Mouse (Mus musculus) WW6 (cell line): ENCODE data around the gene Slc8b1.

ENCODE experiments used
- DNase-seq: peaks from one replicate; pipeline ENCODE4 v3.0.0-alpha.2; 2013; ENCODE audit warnings: low read depth, low spot score

The Slc8b1 gene

DNA sequence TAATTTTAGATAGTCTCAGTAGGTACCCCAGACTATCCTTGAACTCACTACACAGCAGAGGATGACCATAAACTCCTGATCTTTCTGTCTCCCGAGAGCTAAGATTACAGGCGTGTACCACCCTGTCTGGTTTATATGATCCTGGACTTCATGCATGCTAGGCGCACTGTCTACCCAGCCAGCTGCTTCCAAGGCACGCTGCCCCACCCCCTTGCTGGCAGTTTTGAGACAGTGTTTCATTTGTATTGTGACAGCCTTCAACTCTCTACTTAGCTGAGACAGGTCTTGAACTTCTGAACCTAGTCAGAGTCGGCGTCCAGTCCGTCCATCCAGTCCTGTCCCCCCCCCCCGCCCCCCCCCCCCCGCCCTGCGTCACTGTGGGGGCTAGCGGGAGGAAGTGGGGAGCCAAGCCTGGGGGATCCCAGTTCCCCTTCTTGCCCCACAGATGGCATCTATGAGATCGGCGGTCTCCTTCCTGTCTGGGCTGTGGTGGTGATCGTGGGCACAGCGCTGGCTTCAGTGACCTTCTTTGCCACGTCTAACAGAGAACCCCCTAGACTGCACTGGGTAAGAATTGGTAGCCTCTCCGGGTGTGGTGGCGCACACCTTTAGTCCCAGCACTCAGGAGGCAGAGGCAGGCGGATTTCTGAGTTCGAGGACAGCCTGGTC lies 16.5 kb downstream of the Slc8b1 start:
- DNase-seq: no peak

DNA sequence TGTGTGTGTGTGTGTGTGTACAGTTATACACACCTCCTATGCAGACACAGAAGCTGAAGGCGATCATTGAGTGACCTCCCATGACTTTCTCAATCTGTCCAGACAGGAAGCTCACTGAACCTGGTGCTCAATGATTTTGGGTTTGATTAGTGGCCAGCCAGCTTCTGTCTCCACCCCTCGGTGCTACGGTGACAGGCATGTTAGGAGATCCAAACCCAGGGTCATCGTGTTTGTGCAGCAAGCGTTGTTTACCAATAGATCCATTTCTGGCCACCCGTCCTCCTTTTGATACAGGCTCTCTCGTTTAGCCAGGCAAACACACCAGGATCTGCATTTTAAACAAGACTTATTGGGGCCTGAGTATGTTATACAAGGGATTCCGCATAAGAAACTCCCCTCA lies 20.7 kb downstream of the Slc8b1 start:
- DNase-seq: no peak

DNA sequence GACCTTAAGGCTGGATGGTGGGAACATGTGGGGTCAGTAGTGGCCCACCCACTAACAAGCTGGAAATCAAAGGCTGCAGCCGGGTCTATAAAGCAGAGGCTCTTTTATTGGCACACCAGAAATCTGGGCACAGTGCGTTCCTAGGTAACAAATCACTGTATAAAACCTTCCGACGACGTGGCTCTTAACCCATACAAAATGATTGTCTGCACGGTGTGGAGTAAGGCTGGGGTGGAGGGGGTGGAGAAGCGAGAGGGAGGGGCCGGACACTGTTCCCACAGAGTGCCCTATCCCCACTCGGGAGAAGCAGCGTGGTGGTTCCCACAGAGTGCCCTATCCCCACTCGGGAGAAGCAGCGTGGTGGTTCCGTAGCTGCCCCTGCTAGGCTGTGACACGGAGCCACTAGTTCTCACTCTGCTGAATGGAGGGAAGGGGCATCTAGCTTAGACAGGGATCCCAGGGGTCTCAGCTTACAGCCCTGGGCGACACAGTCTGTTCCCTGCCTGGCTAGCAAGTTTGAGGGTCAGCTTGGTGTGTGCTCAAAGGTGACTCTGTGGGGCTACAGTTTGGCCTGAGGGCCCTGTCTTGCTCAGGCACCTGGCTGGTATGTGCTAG lies 23.2 kb downstream of the Slc8b1 start:
- no peak for DNase-seq

DNA sequence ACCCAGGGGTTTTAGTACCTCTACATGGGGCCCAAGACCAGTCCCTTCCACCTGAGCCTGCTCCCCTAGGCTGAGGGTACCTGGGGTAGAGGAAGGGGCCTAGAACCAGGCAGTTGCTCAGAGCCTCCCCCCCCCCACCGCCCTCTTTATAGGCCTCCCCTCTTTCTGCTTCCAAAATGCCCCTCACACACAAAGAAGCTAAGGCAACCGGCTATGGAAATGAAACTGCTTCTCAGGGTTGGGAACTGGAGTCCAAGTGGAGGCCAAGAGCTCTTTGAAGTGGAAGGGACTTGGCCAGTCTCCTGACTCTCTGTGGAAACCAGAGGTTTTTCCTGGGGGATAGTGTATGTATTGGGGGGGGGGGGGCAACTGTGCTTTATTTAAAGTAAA lies 23.7 kb downstream of the Slc8b1 start:
- DNase-seq: no peak

DNA sequence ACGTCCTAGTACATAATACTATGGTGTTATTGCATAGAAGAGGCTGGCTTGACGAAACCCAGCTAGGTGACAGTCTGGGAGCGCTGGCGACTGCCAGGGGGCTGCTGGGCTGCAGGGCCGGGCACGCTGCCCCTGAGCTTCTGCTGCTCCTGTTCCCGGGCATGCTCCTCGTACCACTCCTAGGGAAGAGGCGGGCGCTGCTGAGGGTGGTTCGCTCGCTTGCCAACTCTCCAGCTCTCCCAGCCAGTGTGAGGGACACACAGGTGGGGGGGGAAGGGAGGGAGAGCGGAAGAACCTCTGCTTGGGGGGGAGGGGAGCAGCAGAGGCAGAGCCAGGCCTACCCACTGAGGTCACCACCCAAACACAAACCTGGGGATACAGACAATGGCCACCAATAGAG lies 25.1 kb downstream of the Slc8b1 start:
- DNase-seq: no peak

DNA sequence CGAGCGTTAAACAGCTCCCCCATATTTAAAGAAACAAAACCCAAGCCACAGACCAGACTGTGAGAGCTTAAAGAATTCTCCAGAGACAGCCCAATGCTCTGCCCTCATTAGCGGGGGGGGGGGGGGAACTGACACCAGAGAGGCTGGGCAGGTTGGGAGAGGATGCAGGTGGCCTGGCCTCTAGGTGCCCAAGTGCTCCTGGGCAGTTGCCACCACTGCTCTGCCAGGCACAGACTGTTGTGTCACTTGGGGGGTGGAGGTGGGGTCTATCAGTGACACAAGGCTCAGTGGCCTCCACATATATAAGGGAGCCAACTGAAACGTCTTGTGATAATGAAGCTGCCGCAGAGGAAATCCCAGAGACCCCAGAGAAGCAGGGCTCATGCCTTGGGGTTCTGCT lies 25.7 kb downstream of the Slc8b1 start:
- no peak for DNase-seq

DNA sequence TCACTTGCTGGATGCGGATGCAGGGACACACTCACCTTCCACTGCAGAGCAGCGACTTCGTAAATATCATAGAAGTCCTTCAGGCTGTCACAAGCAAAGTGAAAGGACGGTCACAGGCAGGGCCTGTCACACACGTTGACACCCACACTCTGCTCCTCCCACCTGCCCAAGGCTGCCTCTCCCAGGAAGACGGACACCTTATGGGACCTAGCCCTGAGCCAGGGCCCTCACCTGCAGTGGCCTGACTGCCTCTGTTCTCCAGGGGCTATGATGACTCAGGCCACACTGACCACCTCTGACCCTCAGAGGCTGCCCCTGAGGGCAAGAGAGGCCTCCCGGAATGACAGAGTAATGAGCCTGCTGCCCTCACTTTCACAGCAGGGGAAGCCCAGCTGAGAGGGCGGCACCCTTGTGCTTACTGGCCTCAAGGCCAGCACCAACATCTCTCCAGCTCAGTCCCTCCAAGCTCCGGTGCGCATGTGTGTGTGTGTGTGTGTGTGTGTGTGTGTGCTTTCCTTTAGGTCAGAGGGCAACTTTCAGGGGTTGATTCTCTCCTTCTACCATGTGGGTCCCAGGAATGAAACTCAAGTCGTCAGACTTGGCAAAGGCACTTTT lies 37.4 kb downstream of the Slc8b1 start:
- no peak for DNase-seq

DNA sequence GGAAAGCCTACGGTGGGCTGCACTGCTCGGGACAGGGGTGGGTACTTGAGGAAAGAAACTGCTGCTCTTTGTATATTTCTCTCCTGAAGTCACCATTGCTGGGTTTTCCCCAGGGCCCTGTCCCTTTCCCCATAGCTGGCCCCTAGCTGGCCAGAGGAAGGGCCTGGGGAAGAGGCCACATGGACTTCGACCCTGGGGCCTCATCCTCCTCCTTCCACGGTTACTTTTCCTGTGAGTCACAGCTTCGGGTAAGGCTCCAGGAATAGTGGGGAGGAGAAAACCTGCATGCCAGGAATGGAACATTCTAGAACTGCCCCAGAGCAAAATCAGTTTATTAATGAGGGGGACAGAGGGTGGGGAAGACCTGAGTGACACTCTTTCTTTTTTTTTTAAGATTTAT lies 39.2 kb downstream of the Slc8b1 start:
- no peak for DNase-seq

DNA sequence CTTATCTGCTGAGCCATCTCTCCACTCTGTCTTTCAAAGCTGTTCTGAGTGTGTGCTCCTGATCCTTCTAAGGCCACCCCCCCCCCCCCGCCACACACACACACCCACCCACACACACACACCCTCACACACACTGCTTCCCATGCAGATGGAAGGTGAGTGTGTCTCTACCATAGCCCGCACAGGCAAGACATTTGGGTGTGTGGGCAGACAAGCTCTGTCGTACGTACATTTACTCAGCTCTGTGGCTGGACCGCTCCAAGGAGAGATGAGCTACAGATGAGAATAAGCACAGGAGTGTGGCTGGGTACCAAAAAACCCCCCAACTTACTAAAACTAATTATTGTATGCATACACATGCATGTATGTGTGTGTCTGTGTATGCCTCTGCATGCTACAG lies 39.7 kb downstream of the Slc8b1 start:
- DNase-seq: no peak

DNA sequence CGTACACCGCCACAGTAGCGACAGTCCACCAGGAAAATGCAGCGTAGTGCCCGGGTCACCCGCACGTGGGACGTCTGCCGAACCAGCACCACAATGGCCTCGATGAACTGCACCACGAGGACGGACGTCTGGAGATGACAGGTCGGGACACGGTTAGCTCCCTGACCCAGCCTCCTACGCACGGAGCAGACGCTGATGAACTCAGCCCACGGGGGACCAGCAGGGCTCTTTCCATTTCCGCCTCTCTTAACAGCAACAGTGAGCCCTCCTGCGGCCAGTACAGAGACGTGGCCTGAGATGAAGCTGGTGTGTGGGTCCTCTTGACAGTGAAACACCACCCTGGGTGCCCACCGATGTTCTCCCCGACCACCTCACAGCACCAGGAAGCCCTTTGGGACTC lies 44.9 kb downstream of the Slc8b1 start:
- no peak for DNase-seq

DNA sequence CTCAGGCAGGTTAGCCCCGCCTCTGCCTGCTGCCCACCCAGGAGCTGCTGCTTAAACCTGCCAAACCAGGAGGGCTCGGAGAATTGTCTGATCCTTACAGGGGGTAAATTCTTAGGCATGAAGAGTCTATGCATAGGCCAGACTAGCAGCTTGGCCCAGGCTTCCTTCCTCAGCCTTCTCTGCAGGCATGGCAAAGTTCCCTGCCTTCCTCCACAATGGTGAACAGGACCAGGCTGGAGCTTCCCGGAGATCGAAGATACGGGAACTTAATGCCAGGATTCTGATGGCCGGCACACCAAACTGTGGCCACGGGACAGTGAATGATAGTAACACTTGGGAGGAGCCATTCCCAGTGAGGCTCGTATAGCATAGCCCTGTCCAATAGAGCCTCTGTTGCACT lies 47.1 kb downstream of the Slc8b1 start:
- DNase-seq: no peak

DNA sequence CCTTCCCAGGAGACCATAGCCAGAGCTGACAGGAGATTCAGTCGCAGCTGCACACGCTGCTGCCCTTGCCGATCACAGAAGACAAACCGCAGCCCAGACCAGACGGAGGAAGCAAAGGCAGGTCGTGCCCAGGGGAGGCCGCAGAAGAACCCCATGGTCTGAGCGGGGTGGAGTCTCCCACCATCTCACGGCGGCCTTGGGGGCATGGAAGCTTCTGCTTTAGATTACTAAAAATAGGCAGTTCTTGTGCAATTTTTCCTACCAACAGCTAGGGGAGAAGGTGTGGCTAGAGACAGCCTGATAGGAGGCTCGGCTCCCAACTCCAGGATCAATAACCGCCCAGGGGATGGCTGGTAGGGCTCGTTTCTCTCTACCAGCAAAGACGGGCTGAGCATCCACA lies 47.8 kb downstream of the Slc8b1 start:
- no peak for DNase-seq

DNA sequence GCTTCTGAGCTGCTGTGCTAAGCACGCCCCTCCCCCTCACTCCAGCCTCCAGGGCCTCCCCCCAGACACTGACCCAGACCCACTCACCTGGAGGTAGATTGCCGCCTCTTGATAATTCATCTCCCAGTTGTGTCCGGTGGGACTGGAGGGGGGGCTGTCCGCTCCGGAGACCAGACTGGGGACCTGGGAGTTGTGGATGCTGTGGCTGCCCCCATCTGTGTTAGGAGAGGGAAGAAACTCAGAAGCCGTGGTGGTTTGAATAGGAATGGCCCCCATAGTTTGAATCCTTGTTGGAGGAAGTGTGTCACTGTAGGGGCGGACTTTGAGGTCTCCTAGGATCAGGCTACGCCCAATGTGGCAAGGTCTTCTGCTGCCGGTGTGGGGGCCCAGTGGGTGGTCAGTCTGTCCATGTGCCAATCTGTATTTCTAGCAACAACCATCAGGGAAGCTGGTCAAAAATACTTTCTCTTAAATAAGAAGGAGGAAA lies 49.2 kb downstream of the Slc8b1 start:
- no peak for DNase-seq

DNA sequence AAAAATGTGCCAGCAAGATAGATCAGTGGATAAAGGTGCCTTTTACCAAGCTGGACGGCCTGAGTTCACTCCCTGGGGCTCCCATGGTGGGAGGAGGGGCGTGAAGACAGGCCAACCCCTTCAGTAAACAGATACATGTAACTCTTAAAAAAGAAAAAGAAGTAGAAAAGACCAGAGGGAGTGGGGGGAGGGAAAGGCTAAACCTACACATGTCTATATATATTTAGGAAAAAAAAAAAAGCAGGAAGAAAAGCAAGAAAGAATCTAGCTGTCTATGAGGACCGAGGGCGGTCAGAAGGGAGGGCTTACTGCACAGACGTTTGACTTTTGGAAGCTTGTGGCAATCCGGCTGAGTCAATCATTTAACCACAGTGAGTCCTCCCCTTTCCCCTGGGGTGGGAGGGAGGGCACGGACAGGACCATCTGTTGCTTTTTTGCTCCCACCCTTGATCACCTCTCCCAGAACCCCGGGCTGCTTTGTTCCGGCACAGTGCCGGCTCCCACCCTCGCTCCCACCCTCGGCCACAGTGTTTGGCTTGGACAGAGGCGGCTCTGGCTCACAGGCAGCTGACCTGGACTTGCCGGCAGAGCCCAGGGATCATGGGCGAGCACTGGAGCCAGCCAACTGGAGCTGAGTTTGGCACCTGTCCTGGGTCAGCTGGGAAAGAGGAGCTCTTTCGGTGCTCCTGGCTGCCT lies 49.8 kb downstream of the Slc8b1 start:
- no peak for DNase-seq

DNA sequence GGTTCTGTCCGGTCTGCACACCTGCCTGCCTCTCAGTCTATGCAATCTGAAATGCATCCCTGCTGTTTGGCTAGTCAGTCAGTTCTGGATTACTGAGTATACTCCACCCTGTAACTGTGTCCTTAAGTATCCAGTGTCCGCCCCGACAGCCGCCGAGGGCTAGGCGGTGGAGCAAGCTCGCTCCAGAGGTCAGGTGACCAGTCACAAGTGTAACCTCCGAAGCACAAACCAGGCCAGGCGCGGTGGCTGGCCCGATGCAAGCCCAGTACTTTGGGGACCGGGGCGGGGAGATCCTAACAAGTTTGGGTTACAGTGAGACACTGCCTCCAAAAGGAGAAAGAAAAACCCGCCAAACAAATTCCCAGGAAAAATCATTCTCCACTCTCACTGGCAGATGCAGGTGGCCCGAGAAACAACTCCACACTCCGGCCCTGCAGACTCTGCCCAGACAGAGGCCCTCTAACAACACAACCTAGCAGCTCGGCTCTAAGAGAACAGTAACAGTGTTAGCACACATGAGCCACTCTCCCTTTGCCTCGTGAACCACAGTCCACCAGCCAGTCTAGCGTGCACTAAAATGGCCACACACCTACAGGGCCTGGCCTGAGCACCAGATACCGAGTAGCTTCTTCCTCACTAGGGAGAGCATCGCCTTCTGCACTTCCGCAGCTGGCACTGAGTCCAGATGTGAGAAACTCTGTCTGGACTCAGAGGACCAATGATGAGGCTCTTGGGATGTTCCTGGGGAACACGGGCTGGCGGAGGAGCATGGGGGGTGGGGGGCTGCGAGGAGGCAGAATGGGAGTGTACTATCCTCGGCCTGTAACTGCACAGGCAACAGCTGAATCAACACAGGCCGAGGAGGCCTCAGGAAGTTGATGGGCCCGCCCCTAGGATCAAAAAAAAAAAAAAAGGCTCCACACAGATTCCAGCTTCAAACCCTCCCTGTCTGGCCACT lies 52.3 kb downstream of the Slc8b1 start:
- no peak for DNase-seq

DNA sequence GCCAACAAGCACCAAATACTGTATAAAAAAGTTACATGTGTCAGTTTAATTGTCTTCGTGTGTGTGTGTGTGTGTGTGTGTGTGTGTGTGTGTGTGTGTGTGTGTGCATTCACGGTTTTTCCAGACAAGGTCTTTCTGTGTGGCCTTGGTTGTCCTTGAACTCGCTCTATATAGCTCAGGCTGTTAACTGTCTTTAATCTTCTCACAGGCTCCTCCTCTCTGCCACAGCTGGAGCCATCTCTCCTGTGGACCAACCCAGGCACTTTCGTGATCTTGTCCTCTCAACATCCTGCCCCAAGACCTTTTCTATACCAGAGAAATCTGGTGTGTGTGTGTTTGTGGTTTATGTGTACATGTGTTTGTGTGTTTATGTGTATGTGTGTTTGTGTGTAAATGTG lies 52.9 kb downstream of the Slc8b1 start:
- no peak for DNase-seq

DNA sequence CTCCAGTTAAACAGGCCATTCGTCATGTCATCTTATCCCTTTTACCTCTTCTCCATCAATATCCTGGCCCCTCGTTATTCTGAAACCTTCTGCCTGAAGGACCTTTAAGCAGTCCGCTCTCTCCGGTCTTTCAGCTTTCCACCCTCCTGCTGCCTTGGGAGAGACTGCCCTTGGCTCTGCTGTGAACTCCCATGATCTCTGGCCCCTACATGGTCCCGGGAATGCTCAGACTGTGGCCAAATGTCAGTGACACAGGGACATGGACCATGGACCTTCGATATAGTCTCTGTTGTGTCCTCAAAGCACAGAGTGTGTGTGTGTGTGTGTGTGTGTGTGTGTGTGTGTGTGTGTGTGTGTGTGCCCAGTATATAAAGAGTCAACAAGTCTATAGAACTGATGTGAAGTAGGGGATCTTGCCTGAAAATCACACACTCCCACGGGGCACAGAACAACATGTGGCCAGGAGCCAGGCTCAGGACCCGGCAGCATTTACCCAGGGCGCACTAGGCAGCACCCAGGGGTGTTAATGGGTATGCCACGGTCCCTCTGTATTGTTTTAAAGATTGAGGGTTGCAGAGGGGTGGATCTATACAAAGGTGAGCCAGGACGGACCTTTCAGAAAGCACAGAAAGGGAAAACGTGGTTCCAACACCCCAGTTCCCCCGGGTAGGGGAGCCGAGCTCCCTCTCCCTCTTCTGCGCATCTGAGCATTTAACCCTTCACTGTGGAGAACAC lies 54.4 kb downstream of the Slc8b1 start:
- DNase-seq: no peak

DNA sequence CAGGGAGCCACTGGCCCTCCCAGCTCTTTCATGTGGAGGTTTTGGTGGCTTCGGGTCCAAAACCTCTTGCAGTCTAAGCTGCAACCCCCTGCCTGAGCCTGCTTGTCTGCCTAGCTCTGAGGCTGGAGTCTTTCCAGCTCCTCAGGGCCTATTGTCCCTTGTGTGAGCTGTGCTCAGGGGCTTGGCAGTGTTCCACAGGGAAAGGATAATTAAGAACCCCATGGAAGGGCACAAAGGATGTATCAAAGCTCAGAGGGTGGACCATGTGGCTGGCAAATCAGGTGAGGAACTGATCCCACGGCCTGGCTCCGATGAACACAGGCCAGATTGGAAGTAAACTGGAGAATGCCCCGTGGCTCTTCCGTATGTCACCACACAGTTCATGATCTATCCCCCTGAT lies 55.1 kb downstream of the Slc8b1 start:
- DNase-seq: no peak

DNA sequence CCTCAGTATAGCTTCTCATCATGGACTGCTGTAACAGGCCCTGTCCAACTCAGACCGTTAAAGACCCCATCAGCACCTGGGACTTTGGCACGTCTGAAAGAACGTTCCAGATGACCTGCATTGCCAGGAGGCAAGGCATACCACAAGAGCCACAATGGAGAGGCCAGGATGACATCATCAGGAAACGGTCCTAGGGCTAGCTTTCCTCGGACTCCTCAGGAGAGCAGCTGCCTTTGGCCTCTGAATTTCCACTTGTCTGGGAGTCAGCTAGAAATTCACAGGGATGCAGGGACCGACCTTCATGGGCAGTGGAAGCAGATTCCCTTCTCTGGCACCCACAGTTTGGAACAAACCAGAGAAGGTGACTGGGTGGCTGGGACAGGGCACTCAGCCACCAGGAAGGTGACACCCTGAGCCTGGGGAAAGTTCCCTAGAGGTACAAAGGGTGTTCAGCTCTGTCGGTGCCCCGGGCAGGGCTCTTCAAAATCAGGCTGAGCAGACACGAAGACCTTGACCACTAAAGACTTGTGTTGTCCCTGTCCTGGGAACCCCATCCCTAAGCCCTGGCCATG lies 55.8 kb downstream of the Slc8b1 start:
- DNase-seq: no peak

DNA sequence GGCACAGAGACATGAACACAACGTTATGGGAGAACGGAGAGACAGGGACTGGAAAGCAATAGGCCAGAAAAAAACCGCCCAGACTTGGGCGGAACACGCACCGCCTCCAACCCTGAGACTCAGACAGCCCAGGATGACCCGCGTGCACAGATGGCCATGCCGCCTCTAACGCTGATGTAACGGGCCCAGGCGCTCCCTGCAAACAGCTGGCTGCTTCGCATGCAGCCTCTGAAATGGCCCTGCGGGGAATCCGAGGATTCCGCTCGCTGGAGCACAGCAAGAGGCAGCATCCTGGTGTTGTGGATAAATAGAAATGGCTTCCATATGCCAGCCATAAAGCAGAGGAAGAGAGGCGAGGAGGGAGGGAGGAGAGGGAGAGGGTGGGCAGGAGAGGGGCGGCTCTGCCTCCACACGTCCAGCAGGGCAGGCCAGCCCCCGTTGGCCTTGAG lies 56.3 kb downstream of the Slc8b1 start:
- no peak for DNase-seq
